Mouse (Mus musculus): Measurements from ENCODE around the gene Rap1gap2.

DNA sequence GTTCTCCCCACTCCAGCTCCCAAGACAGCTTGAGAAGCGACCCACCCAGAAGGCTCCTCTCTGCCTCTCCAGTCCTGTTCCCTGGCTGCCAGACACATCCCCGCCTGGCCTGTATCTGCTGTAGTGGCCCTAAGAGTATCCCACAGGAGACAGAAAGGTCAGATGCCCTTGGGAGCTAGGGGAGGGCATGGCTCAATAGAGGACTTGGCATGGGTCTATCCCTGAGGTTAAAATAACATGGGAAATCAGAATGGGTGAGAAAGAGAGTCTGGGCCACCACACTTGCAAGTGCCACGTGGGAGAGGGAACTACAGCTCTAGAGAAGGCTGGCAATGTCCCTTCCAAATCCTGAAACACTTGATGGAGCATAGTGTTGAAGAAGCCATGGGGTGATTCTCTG lies 152.3 kb downstream of the Rap1gap2 start:
- TF ChIP-seq CTCF (IDR thresholded peaks at IDR 0.05; ENCODE audit: borderline replicate concordance, insufficient read depth, low read length) (no peak), POLR2A (IDR thresholded peaks at IDR 0.05; ENCODE audit: low read depth, low read length) (no peak)
